Mouse (Mus musculus) gonadal fat pad, adult 2 months (tissue): ENCODE results near the gene Actr6. TPM values are rescaled to one million over a fixed set of nuclear protein-coding genes. Genes with fewer than 3 reads are reported as not detected.
"Not testable (repeated sequence)": the region's sequence is repeated elsewhere in the genome, so short reads cannot be mapped to it uniquely, and the experiment has no call there.

Experiments used
- DNase-seq: peaks from one replicate; pipeline ENCODE4 v3.0.0-alpha.2; 2012; ENCODE audit warnings: low read depth
- polyA plus RNA-seq: library from polyadenylated mRNA; depleted of rRNA; stranded (reverse); fragments of >200 nt; gene quantifications from 2 replicates; pipeline ENCODE4 v1.2.3, GENCODE M21; 2012

Gene Actr6
- polyA plus RNA-seq, 1 experiment = 3.2 TPM

DNA sequence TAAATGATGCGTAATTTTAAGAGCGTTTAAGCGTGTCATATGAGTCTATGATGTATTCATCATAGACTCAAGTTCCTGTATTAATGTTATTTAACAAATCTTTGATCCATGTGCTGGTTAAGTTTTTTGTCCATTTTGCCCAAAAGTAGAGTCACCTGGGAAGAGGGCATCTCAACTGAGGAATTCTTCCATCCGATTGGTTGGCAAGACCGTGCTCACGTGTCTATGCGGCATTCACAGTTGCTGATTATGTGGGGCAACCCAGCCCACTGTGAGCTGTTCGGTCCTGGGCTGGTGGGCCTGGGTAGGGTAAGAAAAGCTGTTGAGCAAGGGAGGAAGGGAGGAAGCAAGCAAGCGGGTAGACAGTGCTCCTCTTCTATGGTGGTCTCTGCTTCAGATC, 6.3 kb upstream of the Actr6 start:
- DNase-seq = no peak

DNA sequence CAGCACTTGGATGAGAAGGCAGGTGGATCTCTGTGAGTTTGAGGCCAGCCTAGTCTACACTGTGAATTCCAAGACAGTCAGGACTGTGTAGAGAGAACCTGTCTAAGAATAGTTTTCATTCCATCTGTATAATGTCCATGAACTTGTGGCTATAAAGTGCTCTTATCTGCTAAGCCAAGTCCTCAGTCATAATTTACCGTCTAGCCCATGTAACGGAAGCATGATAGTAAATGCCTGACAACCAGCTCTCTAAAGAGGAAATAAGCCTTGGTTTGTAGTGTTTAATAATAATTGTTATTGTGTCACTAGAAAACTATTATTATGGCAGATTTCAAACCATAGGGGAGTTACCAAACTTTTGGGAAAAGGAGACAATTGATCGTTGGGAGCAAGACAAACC, 5.8 kb upstream of the Actr6 start:
- DNase-seq = no peak

DNA sequence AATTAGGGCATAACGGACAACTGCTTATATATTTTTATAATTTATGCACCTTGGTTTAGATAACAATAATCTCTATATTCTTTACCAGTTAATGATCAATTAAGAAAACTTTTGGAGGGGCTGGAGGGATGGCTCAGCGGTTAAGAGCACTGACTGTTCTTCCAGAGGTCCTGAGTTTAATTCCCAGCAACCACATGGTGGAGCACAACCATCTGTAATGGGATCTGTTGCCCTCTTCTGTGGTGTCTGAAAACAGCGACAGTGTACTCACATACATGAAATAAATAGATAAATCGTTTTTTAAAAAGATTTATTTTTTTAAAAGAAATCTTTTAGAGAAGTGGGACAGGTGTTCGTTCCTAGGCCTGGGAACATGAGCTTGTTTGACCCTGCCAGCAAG, 5.0 kb upstream of the Actr6 start:
- DNase-seq = no peak

DNA sequence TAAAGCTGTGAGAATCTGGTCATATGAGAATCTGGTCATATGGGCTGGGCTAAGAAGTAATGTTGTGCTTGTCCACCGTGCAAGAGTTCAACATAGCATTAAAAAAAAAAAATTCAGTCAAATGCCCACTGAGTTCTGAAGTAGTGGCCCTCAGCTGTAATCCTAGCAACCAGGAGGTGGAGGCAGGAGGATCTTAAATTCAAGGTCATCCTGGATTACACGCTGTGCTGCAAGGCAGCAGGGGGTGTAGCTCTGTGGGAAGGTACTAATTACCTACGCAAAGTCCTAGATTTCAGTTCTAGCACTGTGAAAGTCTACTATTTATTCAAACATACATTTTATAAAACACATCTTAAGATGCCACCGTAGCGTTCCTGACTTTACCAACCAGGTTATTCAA, 754 bp downstream of the Actr6 start:
- DNase-seq = no peak

DNA sequence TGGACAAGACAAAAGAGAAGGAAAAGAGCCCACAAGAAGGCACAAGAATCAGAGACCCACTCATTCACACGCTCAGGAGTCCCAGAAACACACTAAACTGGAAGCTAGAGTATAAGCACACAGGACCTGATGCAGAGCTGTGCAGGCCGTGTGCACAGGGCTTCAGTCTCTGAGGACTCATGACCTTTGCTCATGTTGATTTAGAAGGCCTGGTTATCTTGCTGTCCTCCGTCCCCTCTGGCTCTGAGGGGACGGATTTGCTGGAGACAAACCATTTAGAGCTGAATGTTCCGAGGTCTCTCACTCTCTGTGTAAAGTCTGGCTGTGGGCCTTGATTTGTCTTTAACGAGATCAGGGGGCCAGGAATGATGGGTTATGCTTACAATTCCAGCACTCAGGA, 1.7 kb downstream of the Actr6 start:
- DNase-seq = no peak

DNA sequence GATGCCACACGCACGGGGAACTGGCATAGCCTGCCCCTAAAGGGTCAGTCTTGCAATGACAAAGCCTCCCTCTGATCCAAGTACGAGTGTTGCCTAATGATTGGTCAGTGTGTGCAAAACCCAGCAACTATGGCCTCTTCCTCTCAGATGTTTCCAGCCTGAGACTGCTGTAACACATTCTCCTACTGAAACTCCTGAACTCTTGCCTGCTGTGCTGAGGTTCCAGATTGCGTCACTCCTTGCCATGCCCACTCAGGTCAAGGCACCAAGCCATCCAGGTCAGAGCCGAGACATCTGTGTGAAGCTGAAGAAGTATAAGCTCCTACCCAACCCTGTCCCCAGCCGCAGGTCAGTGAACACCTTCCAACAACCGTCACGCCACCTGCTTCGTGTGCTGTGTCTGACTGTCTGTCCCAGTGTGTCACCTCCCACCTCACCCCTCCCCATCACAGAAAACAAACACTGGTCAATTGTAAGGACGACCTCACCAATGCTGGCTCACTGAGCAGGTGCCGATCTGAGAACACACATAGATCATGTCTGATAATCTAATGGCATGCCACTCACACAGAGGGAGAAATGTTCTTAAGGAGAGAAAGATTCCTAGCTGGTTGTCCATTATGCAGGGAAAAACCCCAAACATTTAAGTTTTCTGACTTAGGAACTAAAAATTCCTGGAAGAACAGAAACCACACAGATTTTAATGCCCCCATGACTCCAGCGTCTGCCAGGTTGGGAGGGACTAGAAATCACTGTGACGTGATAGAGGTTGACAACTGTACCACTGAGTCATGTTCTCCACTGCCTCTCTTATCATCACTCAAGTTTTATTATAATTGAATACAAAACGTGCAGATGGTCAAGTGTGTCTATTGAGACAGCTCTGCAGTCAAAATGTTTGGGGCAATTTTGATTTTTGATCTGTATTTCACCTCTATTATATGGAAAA, 9.6 kb downstream of the Actr6 start:
- peak; percentile 87 for DNase-seq

DNA sequence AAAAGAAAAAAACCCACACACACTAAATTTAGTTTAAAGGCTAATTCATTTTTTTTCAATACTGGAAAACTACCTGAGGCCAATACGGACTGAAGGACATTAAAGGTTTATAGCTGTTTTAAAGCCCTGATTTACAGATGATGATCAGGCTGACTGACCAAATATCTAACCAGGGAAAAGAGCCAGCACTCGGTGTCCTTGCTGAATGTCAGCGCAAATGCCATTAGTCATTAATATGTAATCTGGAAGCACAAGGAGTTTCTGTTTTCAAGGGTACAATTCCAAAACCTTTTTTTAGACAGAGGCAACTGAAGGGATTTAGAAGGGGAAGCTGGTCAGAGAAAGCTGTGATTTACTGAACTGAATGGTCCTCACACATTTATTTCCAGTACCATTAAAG, 11.3 kb downstream of the Actr6 start:
- DNase-seq = no peak

DNA sequence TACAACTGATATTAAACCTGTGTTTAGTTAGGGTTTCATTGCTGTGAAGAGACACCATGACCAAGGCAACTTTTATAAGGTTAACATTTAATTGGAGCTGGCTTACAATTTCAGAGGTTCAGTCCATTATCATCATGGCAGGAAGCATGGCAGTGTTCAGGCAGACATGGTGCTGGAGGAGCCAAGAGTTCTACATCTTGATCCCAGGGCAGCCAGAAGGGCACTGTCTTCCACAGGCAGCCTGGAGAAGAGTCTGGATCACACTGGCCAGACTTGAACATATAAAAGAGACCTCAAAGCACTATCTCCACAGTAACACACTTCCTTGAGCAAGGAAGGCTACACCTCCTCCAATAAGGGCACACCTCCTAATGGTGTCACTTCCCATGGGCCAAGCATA, 11.8 kb downstream of the Actr6 start:
- DNase-seq = no peak

DNA sequence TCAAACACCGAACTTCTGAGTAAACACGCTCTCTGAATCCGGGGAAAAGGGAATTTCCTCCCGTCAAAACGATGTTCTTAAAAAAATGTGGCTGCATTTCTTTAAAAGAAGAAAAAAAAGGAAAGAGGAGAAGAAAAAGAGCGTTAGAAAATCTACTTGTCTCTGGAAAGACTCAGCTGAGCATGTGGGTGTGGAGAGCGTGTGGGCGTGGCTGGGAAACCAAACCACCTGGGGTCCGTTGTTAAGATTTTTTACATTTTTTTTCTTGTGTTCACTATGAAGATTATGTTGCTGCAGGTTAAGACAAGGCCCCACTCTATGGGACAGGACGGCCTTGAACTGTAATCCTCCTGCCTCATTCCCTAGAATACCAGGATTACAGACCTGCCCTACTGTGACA, 17.2 kb downstream of the Actr6 start:
- DNase-seq = no peak

DNA sequence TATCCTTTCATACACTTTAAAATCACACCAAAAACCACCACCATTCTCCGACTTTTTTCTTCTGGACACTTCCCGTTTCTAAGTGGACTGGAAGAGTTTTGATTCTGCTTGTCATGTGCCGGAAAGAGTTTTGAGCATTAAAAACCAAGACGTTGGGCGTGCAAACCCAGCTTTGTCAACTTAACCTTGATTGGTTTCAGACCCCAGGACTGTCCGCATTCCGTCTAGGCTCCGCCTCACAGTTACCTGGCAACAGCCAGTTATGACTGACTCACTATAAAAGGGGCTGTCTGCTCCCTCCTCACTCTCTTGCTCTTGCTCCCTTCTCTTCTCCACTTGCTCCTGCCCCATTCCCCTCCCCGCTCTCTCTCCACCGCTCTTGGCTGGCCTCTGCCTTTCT, 23.4 kb downstream of the Actr6 start:
- DNase-seq = no peak

DNA sequence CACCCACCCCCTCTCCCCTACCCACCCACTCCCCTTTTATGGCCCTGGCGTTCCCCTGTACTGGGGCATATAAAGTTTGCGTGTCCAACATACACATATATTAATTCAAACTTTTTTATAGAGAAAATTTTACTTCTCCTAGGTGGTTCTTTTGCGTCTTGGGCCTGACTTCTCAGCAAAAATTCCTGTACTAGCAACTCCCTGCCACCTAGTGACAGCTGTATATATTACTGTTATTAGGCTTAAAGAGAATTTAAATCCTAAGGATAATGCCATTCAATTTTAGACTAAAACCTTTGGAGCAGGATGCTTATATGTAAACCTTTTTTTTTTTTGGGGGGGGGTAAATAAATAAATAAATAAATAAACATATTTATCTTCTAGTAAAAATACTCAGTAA, 24.7 kb downstream of the Actr6 start:
- DNase-seq = no peak

DNA sequence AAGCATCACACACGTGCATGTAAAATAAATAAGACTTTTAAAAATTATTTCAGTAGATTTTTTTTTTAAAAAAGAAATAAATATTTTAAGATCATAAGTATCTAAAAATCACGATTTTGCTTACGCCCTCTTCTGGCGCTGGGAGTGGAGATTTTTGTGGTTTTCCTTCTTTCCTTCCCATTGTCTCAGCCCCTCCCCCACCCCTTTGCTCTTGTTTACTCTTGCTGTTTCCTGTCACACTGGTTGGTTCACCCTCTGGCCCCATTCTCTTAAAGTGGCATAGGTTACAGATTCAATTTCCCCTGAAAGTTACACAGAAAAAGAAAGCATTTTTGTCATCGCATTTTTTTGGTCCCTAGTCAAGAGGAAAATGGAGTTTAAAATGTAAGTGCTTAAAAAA, 29.1 kb downstream of the Actr6 start:
- no peak for DNase-seq

DNA sequence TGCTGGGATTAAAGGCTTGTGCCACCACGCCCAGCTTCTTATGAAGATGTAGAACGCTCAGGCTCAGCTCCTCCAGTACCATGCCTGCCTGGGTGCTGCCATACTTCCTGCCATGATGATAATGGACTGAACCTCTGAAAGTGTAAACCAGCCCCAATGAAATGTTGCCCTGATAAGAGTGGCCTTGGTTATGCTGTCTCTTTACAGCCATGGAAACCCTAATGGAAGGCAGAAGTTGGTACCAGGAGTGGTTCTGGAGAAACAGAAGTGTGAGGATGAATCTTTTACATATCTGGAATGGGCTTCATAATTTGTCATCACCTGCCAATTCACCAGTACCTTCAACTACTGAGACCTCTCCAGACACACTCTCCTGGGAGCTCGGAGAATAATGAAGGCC, 34.1 kb downstream of the Actr6 start:
- DNase-seq = no peak

DNA sequence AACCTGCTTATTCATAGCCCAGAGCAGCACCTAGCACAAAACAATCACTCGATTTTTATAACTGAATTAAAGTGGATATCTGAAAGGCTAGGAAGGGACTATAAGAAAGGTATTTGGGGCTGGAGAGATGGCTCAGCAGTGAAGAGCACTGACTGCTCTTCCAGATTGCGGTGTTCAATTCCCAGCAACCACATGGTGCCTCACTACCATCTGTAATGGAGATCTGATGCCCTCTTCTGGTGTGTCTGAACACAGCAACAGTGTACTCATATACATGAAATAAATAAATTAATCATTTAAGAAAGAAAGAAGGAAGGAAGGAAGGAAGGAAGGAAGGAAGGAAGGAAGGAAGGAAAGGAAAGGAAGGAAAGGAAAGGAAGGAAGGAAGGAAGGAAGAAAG, 35.8 kb downstream of the Actr6 start:
- DNase-seq = not testable (repeated sequence)

DNA sequence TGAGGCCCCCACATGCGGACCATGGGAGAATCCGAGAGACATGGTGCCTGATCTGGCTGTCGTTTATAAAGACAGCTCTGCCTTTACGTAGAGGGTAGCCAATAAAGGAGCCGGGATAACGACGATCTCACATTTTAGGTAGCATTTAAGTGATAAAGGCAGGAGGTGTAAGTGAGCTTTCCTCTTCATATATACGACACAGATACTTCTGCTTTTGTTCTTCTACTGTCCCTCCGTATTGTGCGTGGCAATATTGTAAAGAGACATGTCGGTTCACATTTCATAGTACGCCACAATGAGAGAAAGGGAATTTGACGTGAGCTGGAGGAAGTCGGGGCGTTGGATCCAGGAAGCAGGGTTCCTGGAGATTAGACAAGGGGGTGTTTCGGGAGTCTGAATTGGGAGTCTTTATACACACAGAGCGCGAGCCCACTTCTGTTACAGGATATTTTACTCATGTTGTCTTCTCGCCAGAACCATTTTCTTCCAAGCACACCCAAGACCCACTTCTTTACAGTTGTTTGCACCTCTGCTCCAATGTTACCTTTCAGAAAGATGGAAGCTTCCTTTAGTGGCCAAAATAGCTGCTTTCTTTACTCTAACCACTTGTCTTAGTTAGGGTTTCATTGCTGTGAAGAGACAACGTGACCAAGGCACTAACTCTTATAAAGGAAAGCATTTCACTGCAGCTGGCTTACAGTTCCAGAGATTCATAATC, 36.7 kb downstream of the Actr6 start:
- DNase-seq = no peak

DNA sequence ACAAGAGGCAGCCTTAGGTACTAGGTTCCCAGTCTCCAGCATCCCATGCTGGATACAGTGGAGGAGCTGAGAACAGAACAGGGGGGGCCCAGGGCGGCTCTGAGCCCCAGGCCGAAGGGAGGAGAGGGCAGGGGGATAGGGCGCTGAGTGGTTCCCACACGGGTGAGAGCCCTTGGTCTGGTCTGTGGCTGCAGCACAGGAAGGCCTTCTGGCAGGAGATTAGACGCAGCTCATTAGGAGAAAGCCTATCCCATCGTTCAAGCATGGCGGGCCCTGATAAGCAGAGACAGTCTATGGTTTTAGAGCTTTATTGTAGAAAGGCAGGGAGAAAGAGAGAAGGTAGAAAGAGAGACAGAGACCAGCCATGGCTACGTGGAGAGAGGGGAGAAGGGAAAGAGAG, 42.1 kb downstream of the Actr6 start:
- no peak for DNase-seq

DNA sequence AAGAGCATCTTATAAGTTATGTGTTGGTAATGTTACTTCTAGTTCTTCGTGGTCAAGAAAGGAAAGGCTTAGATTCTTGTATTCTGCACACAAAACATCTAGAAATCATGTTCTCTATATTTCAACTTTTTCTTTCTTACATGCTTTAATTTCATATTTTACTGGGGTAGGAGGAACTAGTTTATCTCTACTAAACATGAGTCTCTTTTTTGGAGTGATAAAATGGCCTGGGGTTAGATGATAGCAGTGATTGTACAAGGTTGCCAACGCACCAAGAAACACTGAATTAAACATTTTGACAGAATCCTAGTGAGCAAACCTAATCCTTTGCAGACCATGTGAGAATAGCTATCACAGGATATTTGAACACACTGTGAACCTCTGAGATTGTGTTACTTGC, 44.6 kb downstream of the Actr6 start:
- DNase-seq = no peak

DNA sequence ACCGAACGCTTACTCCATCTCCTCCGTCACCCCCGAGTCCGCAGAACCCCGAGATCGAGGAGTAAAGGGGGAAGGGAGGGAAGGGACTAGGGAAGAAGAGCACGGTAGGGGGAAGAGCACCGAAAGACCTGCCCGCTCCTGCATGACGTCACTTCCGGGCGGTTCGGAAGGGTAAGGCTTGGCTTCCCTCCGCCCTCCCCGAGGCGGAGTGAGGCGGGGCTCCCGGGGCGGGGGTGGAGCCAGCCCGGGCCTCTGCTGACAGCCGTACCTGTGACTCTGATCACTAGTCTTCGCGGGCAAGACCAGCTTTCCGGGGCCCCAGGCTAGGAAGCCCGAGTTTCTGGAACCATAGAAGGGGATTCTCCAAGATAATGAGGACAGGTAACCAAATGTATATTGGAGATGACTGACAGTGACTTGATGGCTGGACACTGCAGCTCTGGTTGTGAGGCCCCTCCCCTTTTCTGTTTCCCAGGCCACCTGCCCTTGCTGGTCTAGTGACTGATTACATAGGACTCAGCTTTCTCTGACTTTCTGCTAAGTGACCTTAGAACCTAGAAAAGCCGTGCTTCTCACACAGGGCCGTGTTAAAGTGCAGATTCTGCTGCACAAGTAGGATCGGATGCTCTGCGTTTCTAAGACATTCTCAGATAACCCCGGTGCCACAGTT, 45.8 kb downstream of the Actr6 start, which contains the start of gene Scyl2:
Gene Scyl2 (minus strand): TSS at position 147 of the 670 bp plus-strand sequence.
- peak; percentile 62 for DNase-seq

DNA sequence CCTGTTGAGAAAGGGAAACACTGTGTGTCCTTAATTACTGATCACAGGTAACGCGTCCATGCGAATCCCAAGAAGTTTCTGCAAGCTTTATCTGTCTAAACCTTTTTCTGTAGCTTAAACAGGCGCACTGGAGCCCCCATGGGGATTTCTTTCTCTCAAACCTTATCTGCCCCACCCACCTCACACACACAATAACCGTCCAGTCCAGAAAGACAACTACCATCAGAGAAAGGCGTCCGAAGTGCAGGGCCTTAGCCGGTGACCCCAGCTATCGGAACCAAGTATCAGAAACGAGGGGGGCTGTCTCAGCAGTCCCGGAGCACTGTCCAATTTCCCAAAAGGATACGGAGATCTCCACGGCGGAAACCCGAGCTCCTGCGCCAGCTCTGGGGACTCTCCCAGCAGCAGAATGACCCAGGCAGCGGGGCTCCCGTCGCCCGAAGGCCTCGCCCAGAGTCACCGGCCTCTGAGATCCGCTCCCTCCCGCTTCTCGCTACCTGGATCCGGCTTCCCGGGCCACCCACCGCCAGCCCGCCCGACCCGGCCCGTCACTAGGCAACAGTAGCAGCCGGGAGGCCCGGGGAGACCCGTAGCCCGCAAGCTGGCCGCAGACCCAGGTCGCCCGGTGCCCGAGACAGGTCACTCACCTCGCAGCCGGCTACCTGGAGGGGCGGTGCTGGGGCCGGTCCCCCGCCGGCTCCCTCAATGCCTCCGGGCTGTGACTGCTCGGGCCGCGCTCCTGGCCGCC, 46.5 kb downstream of the Actr6 start:
- no peak for DNase-seq

DNA sequence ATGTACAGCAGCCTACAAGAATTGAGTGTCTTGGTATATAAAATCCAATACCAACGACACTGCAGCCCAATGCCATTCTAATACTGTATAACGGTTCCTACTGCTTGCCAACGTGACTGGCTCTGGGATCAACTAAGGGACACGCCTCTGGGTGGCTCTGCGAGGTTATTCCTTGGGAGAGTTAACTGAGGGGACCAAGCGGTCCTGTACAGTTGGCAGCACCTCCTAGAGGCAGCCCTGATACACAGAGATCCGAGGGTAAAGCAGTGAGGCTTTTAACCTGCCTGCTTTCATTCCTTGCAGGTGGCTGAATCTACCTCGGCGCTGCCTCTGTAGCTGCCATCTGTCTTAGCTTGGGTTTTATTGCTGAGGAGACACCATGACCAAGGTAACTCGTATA, 49.1 kb downstream of the Actr6 start:
- DNase-seq = no peak

DNA sequence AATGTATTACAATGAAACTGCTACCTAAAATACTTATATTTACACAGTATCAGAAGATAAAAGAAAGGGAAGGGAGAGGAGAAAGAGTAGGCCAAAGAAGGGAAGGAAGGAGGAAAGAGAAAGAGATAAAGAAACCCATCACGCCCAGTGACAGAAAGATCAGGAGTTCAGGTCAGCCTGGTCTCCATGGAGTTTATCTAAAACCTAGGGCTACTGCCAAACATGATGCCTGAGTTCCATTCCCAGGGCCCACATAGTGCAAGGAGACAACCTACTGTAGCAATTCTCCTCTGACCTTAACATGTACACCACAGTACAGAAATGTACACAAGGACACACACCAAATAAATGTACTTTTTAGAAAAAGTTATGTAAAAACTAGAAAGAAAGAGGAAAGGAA, 49.9 kb downstream of the Actr6 start:
- no peak for DNase-seq

DNA sequence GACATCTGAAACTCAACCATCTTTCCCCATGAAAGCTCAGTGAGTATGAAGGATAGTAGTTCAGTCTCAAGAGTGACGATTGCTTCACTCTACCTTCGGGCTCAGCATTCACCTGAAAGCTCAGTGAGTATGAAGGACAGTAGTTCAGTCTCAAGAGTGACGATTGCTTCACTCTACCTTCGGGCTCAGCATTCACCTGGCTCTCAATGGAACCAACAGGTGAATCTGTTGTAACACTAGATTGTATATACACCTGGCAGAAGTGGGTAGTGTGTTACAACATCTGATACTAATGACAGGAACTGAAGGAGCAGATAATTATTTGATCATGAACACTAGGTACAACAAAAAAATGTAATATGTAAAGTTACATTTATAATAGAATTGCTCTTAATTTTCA, 50.4 kb downstream of the Actr6 start:
- peak; percentile 94 for DNase-seq
